Mouse (Mus musculus): ENCODE measurements around the gene Ms4a6b.
"Not testable (repeated sequence)": the region's sequence is repeated elsewhere in the genome, so short reads cannot be mapped to it uniquely, and the experiment has no call there.

The Ms4a6b gene

GRCm38 (mm10) chr19:11533888-11534445 is 17.7 kb downstream of the Ms4a6b start:
- DNase-seq (ENCODE audit: low spot score in 2 of 2), result no peak

GRCm38 (mm10) chr19:11536593-11536992 is 20.3 kb downstream of the Ms4a6b start, which contains the start of gene Ms4a4d:
TSS of gene Ms4a4d (plus strand) at chr19:11536801.
- DNase-seq (ENCODE audit: low spot score in 2 of 2), result no peak

GRCm38 (mm10) chr19:11537336-11537735 is 21.0 kb downstream of the Ms4a6b start:
- DNase-seq (ENCODE audit: low spot score in 2 of 2), result no peak

GRCm38 (mm10) chr19:11540166-11540821 is 24.0 kb downstream of the Ms4a6b start:
- not testable (repeated sequence) for DNase-seq (ENCODE audit: low spot score in 2 of 2)

GRCm38 (mm10) chr19:11544383-11544782 is 28.1 kb downstream of the Ms4a6b start:
- DNase-seq (ENCODE audit: low spot score in 2 of 2), result not testable (repeated sequence)

- no peak for DNase-seq (ENCODE audit: low spot score in 2 of 2)
Measured at GRCm38 (mm10) chr19:11547911-11548310, 31.6 kb downstream of the Ms4a6b start.

GRCm38 (mm10) chr19:11554726-11555125 is 38.4 kb downstream of the Ms4a6b start:
- no peak for DNase-seq (ENCODE audit: low spot score in 2 of 2)

- not testable (repeated sequence) for DNase-seq (ENCODE audit: low spot score in 2 of 2)
Measured at GRCm38 (mm10) chr19:11559560-11559959, 43.2 kb downstream of the Ms4a6b start.

- DNase-seq (ENCODE audit: low spot score in 2 of 2), result peak in 1 of 2 experiments; percentile 13
Measured at GRCm38 (mm10) chr19:11574965-11575364, 58.7 kb downstream of the Ms4a6b start.

Measured in cerebellum, postnatal 4 days (tissue).